Mouse (Mus musculus): ENCODE results near the gene Atp6v0a4.

Gene Atp6v0a4

GRCm38 (mm10) chr6:38124207-38124835, at the start of gene Atp6v0a4:
Gene Atp6v0a4 (minus strand): TSS chr6:38124586.
- whole genome bisulfite sequencing, result 93% methylated on average over 7 of the region's 7 CpGs

- WGBS, result 89% methylated on average over 6 of the region's 6 CpGs
Measured at GRCm38 (mm10) chr6:38165385-38165784, 41.0 kb upstream of the Atp6v0a4 start.

- 66% methylated on average over 6 of the region's 6 CpGs for WGBS
Measured at GRCm38 (mm10) chr6:38164705-38165104, 40.3 kb upstream of the Atp6v0a4 start.

GRCm38 (mm10) chr6:38162825-38163504, 38.6 kb upstream of the Atp6v0a4 start:
- 78% methylated on average over 14 of the region's 14 CpGs for whole genome bisulfite sequencing

GRCm38 (mm10) chr6:38160556-38160955, 36.2 kb upstream of the Atp6v0a4 start:
- WGBS, result 68% methylated on average over 2 of the region's 2 CpGs

GRCm38 (mm10) chr6:38160102-38160501, 35.7 kb upstream of the Atp6v0a4 start:
- WGBS, result 13% methylated on average over 3 of the region's 3 CpGs

- 89% methylated on average over 4 of the region's 4 CpGs for WGBS
Measured at GRCm38 (mm10) chr6:38159576-38159975, 35.2 kb upstream of the Atp6v0a4 start.

GRCm38 (mm10) chr6:38157925-38158324, 33.5 kb upstream of the Atp6v0a4 start:
- 67% methylated on average over 16 of the region's 16 CpGs for WGBS

- 90% methylated on average over 5 of the region's 5 CpGs for WGBS
Measured at GRCm38 (mm10) chr6:38156204-38156603, 31.8 kb upstream of the Atp6v0a4 start.

GRCm38 (mm10) chr6:38152305-38152704, 27.9 kb upstream of the Atp6v0a4 start:
- WGBS, result 90% methylated on average over 11 of the region's 11 CpGs

- WGBS, result 86% methylated on average over 19 of the region's 19 CpGs
Measured at GRCm38 (mm10) chr6:38149483-38149882, 25.1 kb upstream of the Atp6v0a4 start.

GRCm38 (mm10) chr6:38148626-38149025, 24.2 kb upstream of the Atp6v0a4 start:
- WGBS, result 90% methylated on average over 10 of the region's 10 CpGs

GRCm38 (mm10) chr6:38147301-38147700, 22.9 kb upstream of the Atp6v0a4 start:
- 89% methylated on average over 5 of the region's 5 CpGs for WGBS

- WGBS, result 52% methylated on average over 8 of the region's 8 CpGs
Measured at GRCm38 (mm10) chr6:38145463-38146065, 21.2 kb upstream of the Atp6v0a4 start.

GRCm38 (mm10) chr6:38144161-38144998, 20.0 kb upstream of the Atp6v0a4 start:
- 44% methylated on average over 9 of the region's 9 CpGs for WGBS

- 86% methylated on average over 9 of the region's 9 CpGs for WGBS
Measured at GRCm38 (mm10) chr6:38140402-38140801, 16.0 kb upstream of the Atp6v0a4 start.

- 79% methylated on average over 3 of the region's 3 CpGs for WGBS
Measured at GRCm38 (mm10) chr6:38139086-38139485, 14.7 kb upstream of the Atp6v0a4 start.

GRCm38 (mm10) chr6:38134806-38135559, 10.6 kb upstream of the Atp6v0a4 start:
- WGBS, result 47% methylated on average over 8 of the region's 8 CpGs

GRCm38 (mm10) chr6:38131801-38132231, 7.4 kb upstream of the Atp6v0a4 start:
- WGBS, result 67% methylated on average over 4 of the region's 4 CpGs

GRCm38 (mm10) chr6:38129883-38130282, 5.5 kb upstream of the Atp6v0a4 start:
- 98% methylated on average over 5 of the region's 5 CpGs for WGBS

- 64% methylated on average over 14 of the region's 14 CpGs for WGBS
Measured at GRCm38 (mm10) chr6:38128115-38128514, 3.7 kb upstream of the Atp6v0a4 start.
